Mouse (Mus musculus): Measurements from ENCODE around the gene Plod1. TPM values are rescaled to one million over a fixed set of nuclear protein-coding genes. Genes with fewer than 3 reads are reported as not detected.

Plod1 gene
- polyA plus RNA-seq, 1 experiment from 2014 or later: 40.9 TPM

DNA sequence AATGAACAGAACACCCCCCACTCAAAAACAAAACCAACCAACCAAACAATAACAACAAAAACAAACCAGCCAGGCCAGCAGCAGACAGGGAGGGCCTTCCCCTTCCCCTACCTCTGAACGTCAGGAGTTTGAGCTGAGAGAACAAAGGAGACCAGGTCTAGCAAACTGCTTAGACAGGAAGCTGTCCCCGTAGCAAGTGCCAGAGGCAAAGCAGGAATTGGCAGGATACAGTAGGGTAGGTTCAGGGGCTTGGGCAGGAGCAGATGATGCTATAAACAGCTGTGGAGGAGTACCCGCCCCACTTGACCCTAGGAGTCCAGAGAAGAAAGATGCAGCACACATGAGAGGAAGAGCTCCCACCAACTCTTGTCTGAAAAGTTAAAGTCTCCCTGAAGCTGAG lies 2.4 kb downstream of the Plod1 start:
- no peaks in the 10 kb centered on the region for H3K27me3 ChIP-seq (ENCODE audit: control insufficient read depth, insufficient read depth, low read length)
- H3K4me3 ChIP-seq (ENCODE audit: low read depth, low read length): no peak overlapping the region
- WGBS: 45% methylated on average over 3 of the region's 3 CpGs
- 0 out of 2 replicates have a peak overlapping the region, but pooled peaks have one; percentile 17 for H3K9ac ChIP-seq (ENCODE audit: low read length)
- no peak for DNase-seq (ENCODE audit: low spot score)
- peaks cover 14% of the 10 kb centered on the region for H3K4me1 ChIP-seq (ENCODE audit: control insufficient read depth, insufficient read depth, low read length)
- H3K27ac ChIP-seq (replicated peaks; ENCODE audit: low read depth, low read length): no peak overlapping the region
- no peaks in the 10 kb centered on the region for H3K9me3 ChIP-seq (ENCODE audit: control insufficient read depth, low read length)
- H3K4me2 ChIP-seq (ENCODE audit: low read depth, severe bottlenecking): no peak overlapping the region
- H3K36me3 ChIP-seq (ENCODE audit: control insufficient read depth, insufficient read depth, low read length): no peaks in the 10 kb centered on the region
- no peak for ATAC-seq (ENCODE audit: insufficient number of reproducible peaks, low FRiP score, low TSS enrichment, low read depth)

DNA sequence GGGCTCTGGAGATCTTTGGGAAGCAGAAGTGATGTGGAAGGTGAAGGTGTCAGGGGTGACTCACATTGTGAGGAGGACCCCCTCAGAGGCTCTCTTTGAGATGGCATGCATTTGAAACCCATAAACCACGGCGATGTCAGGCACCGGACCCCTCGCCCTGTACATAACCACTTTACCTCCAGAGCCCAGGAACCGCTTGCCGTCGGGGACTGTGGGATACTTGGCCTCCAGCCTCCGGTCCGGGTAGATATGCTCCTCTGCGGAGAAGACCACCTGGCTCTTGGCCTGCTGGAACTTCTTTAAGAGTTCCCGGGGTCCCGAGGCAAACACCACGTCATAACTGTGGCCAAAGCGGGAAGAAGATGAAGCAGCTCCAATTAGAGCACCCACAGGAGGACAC lies 5.6 kb downstream of the Plod1 start:
- H3K36me3 ChIP-seq (ENCODE audit: control insufficient read depth, insufficient read depth, low read length): no peaks in the 10 kb centered on the region

DNA sequence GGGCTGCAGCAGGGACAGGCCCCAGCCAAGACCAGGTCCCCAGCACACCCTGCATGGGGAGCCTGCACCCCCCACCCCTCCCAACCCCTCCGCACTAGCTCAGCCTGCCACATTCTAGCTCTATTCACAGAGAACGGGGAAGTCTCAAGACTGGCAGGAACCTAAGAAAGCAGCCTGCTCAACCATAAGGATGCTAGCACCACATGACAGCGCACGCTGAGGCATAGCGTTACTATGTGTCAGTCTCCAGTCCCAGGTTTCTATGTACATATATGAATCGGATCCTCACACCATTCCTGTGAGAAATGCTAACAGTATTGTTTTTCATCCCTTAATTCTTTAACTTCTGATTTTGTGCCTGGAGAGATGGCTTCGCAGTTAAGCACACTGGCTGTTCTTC lies 8.0 kb downstream of the Plod1 start:
- WGBS: 81% methylated on average over 7 of the region's 7 CpGs
- H3K27ac ChIP-seq (replicated peaks; ENCODE audit: low read depth, low read length): no peak overlapping the region

More for the DNA sequence above, 5.6 kb downstream of the Plod1 start:
- Histone ChIP-seq H3K9me3 (ENCODE audit: control insufficient read depth, low read length) (no peaks in the 10 kb centered on the region), H3K4me3 (ENCODE audit: low read depth, low read length) (no peak overlapping the region), H3K9ac (ENCODE audit: low read length) (no peak overlapping the region), H3K4me1 (ENCODE audit: control insufficient read depth, insufficient read depth, low read length) (peaks cover 11% of the 10 kb centered on the region), H3K27ac (replicated peaks; ENCODE audit: low read depth, low read length) (no peak overlapping the region), H3K4me2 (ENCODE audit: low read depth, severe bottlenecking) (no peak overlapping the region), H3K27me3 (ENCODE audit: control insufficient read depth, insufficient read depth, low read length) (no peaks in the 10 kb centered on the region)
- ATAC-seq (ENCODE audit: insufficient number of reproducible peaks, low FRiP score, low TSS enrichment, low read depth): no peak
- DNase-seq (ENCODE audit: low spot score): no peak
- WGBS: 94% methylated on average over 14 of the region's 14 CpGs

DNA sequence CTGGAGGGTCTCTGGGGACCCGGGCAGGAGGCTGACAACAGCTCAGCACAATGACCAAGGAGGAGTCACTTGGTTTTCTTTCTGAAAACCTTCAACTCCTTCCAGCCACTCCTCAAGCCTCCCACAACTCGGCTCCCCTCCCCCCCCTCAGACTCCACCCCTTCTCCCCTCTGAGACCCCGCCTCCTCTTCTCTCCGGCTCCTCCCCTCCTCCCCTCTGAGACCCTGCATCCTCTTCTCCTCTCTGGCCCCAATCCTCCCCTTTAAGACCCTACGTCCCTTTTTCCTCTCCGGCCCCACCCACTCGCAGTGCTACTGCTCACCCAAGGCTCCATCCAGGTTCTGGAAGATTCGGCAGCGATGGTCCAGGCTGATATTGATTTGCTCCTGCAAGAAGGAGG lies 8.4 kb downstream of the Plod1 start:
- H3K27ac ChIP-seq (replicated peaks; ENCODE audit: low read depth, low read length): no peak overlapping the region
- DNase-seq (ENCODE audit: low spot score) (no peak), ATAC-seq (ENCODE audit: insufficient number of reproducible peaks, low FRiP score, low TSS enrichment, low read depth) (no peak)
- no peaks in the 10 kb centered on the region for H3K27me3 ChIP-seq (ENCODE audit: control insufficient read depth, insufficient read depth, low read length)
- H3K9me3 ChIP-seq (ENCODE audit: control insufficient read depth, low read length): no peaks in the 10 kb centered on the region
- H3K4me3 ChIP-seq (ENCODE audit: low read depth, low read length): no peak overlapping the region
- H3K4me2 ChIP-seq (ENCODE audit: low read depth, severe bottlenecking): no peak overlapping the region
- 0 out of 2 replicates have a peak, but pooled peaks cover 4% of the 10 kb centered on the region for H3K4me1 ChIP-seq (ENCODE audit: control insufficient read depth, insufficient read depth, low read length)
- no peak overlapping the region for H3K9ac ChIP-seq (ENCODE audit: low read length)
- WGBS: 23% methylated on average over 9 of the region's 9 CpGs
- H3K36me3 ChIP-seq (ENCODE audit: control insufficient read depth, insufficient read depth, low read length): peaks cover 7% of the 10 kb centered on the region; the same call in 1 of the 2 replicates

More for the DNA sequence above, 8.0 kb downstream of the Plod1 start:
- Histone ChIP-seq H3K4me2 (ENCODE audit: low read depth, severe bottlenecking) (no peak overlapping the region), H3K9me3 (ENCODE audit: control insufficient read depth, low read length) (no peaks in the 10 kb centered on the region), H3K4me1 (ENCODE audit: control insufficient read depth, insufficient read depth, low read length) (peaks cover 6% of the 10 kb centered on the region), H3K9ac (ENCODE audit: low read length) (no peak overlapping the region), H3K27me3 (ENCODE audit: control insufficient read depth, insufficient read depth, low read length) (no peaks in the 10 kb centered on the region), H3K4me3 (ENCODE audit: low read depth, low read length) (no peak overlapping the region), H3K36me3 (ENCODE audit: control insufficient read depth, insufficient read depth, low read length) (peaks cover 6% of the 10 kb centered on the region; the same call in 1 of the 2 replicates)
- DNase-seq (ENCODE audit: low spot score): no peak
- ATAC-seq (ENCODE audit: insufficient number of reproducible peaks, low FRiP score, low TSS enrichment, low read depth): no peak

DNA sequence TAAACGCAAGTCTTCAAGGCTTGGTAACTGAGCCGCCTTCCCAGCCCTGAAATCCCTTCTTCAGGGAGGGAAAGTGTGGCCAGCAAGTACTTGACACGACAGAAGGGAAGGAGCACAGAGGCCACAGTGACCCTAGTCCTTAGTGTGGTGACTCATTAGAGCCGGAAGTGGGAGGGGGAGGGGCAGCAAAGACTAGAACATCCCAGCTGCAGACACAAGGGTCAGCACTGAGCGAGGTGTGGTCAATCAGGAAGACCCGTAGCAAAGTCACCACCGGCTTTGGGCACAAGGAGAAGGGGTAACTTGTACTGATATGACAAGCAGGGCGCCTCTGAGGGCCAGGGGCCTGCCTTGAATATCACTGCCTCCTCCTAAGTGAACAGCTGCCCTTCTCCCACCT lies 8.9 kb downstream of the Plod1 start:
- no peak overlapping the region for H3K4me3 ChIP-seq (ENCODE audit: low read depth, low read length)
- no peaks in the 10 kb centered on the region for H3K9me3 ChIP-seq (ENCODE audit: control insufficient read depth, low read length)
- no peak overlapping the region for H3K9ac ChIP-seq (ENCODE audit: low read length)
- ATAC-seq (ENCODE audit: insufficient number of reproducible peaks, low FRiP score, low TSS enrichment, low read depth) (no peak), DNase-seq (ENCODE audit: low spot score) (no peak)
- H3K27me3 ChIP-seq (ENCODE audit: control insufficient read depth, insufficient read depth, low read length): no peaks in the 10 kb centered on the region
- H3K4me2 ChIP-seq (ENCODE audit: low read depth, severe bottlenecking): no peak overlapping the region
- peaks cover 7% of the 10 kb centered on the region; the same call in 1 of the 2 replicates for H3K36me3 ChIP-seq (ENCODE audit: control insufficient read depth, insufficient read depth, low read length)
- 0 out of 2 replicates have a peak, but pooled peaks cover 4% of the 10 kb centered on the region for H3K4me1 ChIP-seq (ENCODE audit: control insufficient read depth, insufficient read depth, low read length)
- H3K27ac ChIP-seq (replicated peaks; ENCODE audit: low read depth, low read length): no peak overlapping the region
- WGBS: 38% methylated on average over 8 of the region's 8 CpGs

DNA sequence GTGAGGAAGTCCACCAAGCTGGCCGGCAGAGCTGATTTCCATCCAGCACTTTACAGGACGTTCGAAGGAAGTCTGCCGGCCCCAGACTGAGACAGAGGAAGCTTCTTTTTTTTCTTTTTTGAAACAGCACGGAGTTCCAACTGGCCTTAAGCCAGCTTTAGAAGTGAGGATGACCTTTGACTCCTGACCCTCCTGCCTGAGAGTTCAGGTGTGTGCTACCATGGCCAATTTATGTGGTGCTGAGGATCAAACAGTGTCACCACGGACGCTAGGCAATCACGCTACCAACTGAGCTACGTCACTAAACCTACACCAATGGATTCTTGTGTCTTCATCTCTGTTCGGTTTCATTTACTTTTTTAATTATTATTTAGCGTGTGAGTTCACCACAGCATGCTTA lies 14.2 kb downstream of the Plod1 start:
- Histone ChIP-seq H3K36me3 (ENCODE audit: control insufficient read depth, insufficient read depth, low read length) (peaks cover 7% of the 10 kb centered on the region; the same call in 1 of the 2 replicates), H3K4me1 (ENCODE audit: control insufficient read depth, insufficient read depth, low read length) (no peaks in the 10 kb centered on the region), H3K9ac (ENCODE audit: low read length) (no peak overlapping the region), H3K27me3 (ENCODE audit: control insufficient read depth, insufficient read depth, low read length) (no peaks in the 10 kb centered on the region), H3K4me3 (ENCODE audit: low read depth, low read length) (no peak overlapping the region), H3K9me3 (ENCODE audit: control insufficient read depth, low read length) (no peaks in the 10 kb centered on the region), H3K27ac (replicated peaks; ENCODE audit: low read depth, low read length) (no peak overlapping the region), H3K4me2 (ENCODE audit: low read depth, severe bottlenecking) (no peak overlapping the region)
- 73% methylated on average over 11 of the region's 11 CpGs for WGBS
- ATAC-seq (ENCODE audit: insufficient number of reproducible peaks, low FRiP score, low TSS enrichment, low read depth): no peak
- DNase-seq (ENCODE audit: low spot score): no peak

DNA sequence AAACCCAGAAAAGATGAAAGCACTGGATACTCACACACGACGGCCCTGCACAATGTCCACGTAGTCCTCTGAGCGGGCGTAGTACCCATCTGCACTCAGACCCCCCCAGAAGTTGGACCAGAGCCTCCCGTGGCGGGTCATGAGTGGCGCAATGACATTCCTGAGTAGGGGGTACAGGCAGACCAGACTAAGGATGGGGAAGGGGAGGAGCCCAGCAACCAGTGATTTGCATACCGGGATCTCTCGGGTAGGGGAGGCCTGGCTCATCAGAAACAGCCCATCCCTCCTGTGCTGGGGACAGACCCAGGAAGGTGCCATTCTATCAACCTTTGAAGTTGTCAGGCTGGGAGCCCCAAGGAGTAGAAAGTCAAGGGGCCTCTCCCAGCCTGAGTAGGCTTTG lies 15.6 kb downstream of the Plod1 start:
- Histone ChIP-seq H3K27ac (replicated peaks; ENCODE audit: low read depth, low read length) (no peak overlapping the region), H3K4me2 (ENCODE audit: low read depth, severe bottlenecking) (no peak overlapping the region), H3K36me3 (ENCODE audit: control insufficient read depth, insufficient read depth, low read length) (peaks cover 7% of the 10 kb centered on the region; the same call in 1 of the 2 replicates), H3K9ac (ENCODE audit: low read length) (no peak overlapping the region), H3K27me3 (ENCODE audit: control insufficient read depth, insufficient read depth, low read length) (no peaks in the 10 kb centered on the region), H3K9me3 (ENCODE audit: control insufficient read depth, low read length) (no peaks in the 10 kb centered on the region), H3K4me1 (ENCODE audit: control insufficient read depth, insufficient read depth, low read length) (no peaks in the 10 kb centered on the region), H3K4me3 (ENCODE audit: low read depth, low read length) (no peak overlapping the region)
- WGBS: 21% methylated on average over 10 of the region's 10 CpGs
- DNase-seq (ENCODE audit: low spot score) (no peak), ATAC-seq (ENCODE audit: insufficient number of reproducible peaks, low FRiP score, low TSS enrichment, low read depth) (0 out of 2 replicates have a peak, but pooled peaks have one; percentile 31)

DNA sequence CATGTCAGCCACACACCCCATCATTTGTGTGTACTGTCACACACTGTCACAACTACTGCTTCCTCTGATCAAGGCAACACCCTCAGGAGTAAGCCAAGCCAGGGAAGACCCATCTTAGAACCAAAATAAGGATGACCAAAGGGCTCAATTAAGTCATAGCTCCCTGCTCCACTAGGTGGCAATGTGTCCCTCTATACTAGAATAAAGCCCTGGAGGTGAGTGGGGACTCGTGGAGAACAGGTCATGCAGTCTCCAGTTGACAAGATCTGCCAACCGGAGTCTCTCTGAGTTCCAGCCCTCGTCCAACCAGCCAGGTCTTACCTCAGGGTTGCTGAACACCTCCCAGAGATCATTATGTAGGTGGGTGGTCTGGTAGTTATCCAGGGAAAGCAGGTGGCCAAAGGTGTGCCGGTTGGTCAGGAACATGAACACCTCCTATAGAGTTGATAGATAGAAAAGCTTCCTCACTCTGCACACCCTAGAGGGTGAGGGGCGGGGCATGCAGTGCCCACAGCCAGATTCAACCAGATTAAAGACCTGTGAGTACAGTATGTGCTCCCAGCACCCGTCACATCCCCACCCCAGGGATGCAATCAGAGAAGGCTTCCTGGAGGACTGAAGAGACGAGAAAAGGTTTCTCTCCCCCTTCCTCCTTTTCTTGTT lies 18.0 kb downstream of the Plod1 start:
- H3K4me2 ChIP-seq (ENCODE audit: low read depth, severe bottlenecking): no peak overlapping the region
- H3K9me3 ChIP-seq (ENCODE audit: control insufficient read depth, low read length): no peaks in the 10 kb centered on the region
- H3K27ac ChIP-seq (replicated peaks; ENCODE audit: low read depth, low read length): no peak overlapping the region
- no peak for ATAC-seq (ENCODE audit: insufficient number of reproducible peaks, low FRiP score, low TSS enrichment, low read depth)
- H3K4me1 ChIP-seq (ENCODE audit: control insufficient read depth, insufficient read depth, low read length): no peaks in the 10 kb centered on the region
- no peak overlapping the region for H3K9ac ChIP-seq (ENCODE audit: low read length)
- H3K36me3 ChIP-seq (ENCODE audit: control insufficient read depth, insufficient read depth, low read length): peaks cover 5% of the 10 kb centered on the region
- WGBS: 58% methylated on average over 7 of the region's 7 CpGs
- DNase-seq (ENCODE audit: low spot score): peak; percentile 47
- H3K4me3 ChIP-seq (ENCODE audit: low read depth, low read length): no peak overlapping the region
- no peaks in the 10 kb centered on the region for H3K27me3 ChIP-seq (ENCODE audit: control insufficient read depth, insufficient read depth, low read length)

All from limb, embryonic 11.5 days (tissue).